Mouse (Mus musculus): ENCODE measurements around the gene Tmem234. TPM values are rescaled to one million over a fixed set of nuclear protein-coding genes. Genes with fewer than 3 reads are reported as not detected.

Gene Tmem234
- polyA plus RNA-seq, 1 experiment from 2014 or later = 194 TPM

DNA sequence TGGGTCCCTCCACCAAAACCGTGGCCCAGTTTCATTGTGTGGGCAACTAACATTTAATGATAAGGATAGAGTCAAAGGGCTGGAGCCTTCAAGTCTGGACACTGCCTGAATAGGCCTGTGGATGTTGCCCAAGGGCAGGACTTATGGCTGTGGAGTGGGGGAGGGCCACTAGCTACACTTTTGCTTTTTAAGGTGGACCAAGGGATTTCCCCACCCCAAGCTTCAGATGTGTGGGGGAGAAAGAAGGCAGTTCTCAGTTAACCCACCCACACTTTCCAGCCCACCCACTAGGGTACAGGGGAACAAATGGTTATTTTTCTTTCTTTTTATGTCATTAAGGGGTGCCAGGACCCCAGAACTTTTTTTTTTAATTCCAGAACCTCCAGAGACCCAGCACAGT, 16.1 kb upstream of the Tmem234 start:
- 54% methylated on average over 1 of the region's 1 CpGs for WGBS
- no peaks in the 10 kb centered on the region for H3K36me3 ChIP-seq
- ATAC-seq (ENCODE audit: insufficient read depth, low FRiP score, low read depth) = no peak
- no peaks in the 10 kb centered on the region for H3K27me3 ChIP-seq (replicated peaks)
- no peak overlapping the region for H3K9ac ChIP-seq
- peak overlapping the region; percentile 81; the same call in 1 of the 2 replicates for H3K27ac ChIP-seq
- H3K9me3 ChIP-seq = no peaks in the 10 kb centered on the region
- H3K4me3 ChIP-seq (replicated peaks) = peak overlapping the region; percentile 51
- peak overlapping the region; percentile 75 for H3K4me2 ChIP-seq
- peaks cover 9% of the 10 kb centered on the region for H3K4me1 ChIP-seq

DNA sequence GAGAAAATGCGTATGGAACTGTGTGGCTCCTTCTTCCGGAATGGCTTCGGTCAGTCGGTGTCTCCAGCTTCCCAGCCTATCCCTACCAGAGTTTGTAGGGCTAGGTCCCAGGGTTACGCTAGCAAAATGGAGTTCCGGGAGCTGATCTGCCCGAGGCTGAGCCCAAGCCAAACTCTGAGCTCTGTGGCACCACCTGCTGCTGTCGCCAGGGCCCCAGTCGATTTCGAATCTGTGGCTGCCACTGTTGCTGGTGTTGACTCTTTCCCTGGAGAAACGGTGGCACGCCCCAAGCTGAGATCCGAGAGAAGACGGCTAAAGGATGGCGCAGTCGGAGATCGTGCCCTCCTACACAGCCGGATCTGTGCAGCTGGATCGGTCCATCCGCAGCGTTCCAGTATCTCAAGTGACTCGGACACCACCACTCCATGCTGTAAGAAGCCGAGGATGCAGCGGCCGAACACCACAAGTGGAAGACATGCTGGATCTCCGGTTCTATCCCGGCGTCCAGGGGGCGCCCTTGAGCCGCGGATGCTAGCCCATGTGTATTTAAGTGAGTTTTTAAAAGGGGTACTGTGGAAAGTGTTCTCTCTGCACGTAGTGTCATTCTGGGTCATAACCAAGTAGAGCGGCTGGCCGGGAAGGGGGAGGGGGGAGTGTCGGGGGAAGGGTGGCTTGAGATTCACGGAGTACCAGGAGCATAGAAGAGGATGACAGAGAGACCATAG, 15.4 kb upstream of the Tmem234 start:
- ATAC-seq (ENCODE audit: insufficient read depth, low FRiP score, low read depth) = peak; percentile 71
- 1% methylated on average over 36 of the region's 36 CpGs for WGBS
- Histone ChIP-seq H3K9me3 (no peaks in the 10 kb centered on the region), H3K4me1 (peaks cover 9% of the 10 kb centered on the region), H3K4me3 (replicated peaks) (peak overlapping the region; percentile 51), H3K36me3 (no peaks in the 10 kb centered on the region), H3K27ac (peak overlapping the region; percentile 81), H3K27me3 (replicated peaks) (no peaks in the 10 kb centered on the region), H3K9ac (peak overlapping the region; percentile 48; the same call in 1 of the 2 replicates), H3K4me2 (peak overlapping the region; percentile 75)

DNA sequence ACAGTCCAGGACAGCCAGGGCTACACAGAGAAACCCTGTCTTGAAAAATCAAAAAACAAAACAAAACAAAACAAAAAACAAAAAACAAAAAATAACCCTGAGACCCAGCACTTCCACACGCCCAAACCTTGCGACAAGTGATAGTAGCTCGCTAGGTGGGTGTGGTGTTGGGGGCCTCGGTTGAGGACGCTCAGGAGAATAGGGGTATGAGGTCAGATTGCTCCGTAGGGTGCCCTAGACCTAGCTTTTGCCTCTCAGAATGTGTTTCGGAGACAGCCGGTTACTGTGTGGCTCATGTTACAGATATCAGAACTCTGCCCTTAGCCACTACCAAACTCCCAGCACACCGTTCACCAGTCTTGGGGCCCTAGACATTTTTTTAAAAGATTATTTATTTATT, 14.7 kb upstream of the Tmem234 start:
- no peaks in the 10 kb centered on the region for H3K9me3 ChIP-seq
- peak overlapping the region; percentile 75 for H3K4me2 ChIP-seq
- H3K27ac ChIP-seq = no peak overlapping the region
- WGBS = 73% methylated on average over 9 of the region's 9 CpGs
- no peak overlapping the region for H3K9ac ChIP-seq
- peaks cover 9% of the 10 kb centered on the region for H3K4me1 ChIP-seq
- ATAC-seq (ENCODE audit: insufficient read depth, low FRiP score, low read depth) = 0 out of 2 replicates have a peak, but pooled peaks have one; percentile 30
- H3K27me3 ChIP-seq (replicated peaks) = no peaks in the 10 kb centered on the region
- peak overlapping the region; percentile 51; the same call in 1 of the 2 replicates for H3K4me3 ChIP-seq (replicated peaks)
- peaks cover 2% of the 10 kb centered on the region; the same call in 1 of the 2 replicates for H3K36me3 ChIP-seq

DNA sequence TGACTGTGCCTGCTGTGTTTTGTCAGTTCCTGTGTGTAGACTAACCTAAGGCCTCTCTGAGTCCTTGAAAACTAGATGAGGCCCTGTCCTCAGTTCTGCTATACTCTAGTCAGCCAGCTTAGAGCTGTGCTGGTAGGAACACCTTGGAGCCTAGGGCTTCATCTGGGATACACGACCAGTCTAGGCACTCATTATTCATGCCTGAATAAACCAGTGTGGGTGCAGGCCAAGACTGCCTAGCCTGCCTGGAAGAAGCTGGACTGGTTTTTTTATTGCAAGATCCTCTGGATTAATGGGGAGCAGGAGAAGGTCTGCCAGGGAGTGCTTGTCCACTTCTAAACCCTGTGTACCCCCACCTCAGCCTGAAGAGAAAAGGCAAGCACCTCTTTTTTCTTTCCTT, 13.5 kb upstream of the Tmem234 start:
- peaks cover 13% of the 10 kb centered on the region for H3K36me3 ChIP-seq
- H3K27me3 ChIP-seq (replicated peaks) = no peaks in the 10 kb centered on the region
- no peak overlapping the region for H3K27ac ChIP-seq
- H3K9ac ChIP-seq = no peak overlapping the region
- H3K4me3 ChIP-seq (replicated peaks) = no peak overlapping the region
- no peak for ATAC-seq (ENCODE audit: insufficient read depth, low FRiP score, low read depth)
- peaks cover 9% of the 10 kb centered on the region for H3K4me1 ChIP-seq
- 44% methylated on average over 1 of the region's 1 CpGs for WGBS
- no peaks in the 10 kb centered on the region for H3K9me3 ChIP-seq
- H3K4me2 ChIP-seq = no peak overlapping the region

DNA sequence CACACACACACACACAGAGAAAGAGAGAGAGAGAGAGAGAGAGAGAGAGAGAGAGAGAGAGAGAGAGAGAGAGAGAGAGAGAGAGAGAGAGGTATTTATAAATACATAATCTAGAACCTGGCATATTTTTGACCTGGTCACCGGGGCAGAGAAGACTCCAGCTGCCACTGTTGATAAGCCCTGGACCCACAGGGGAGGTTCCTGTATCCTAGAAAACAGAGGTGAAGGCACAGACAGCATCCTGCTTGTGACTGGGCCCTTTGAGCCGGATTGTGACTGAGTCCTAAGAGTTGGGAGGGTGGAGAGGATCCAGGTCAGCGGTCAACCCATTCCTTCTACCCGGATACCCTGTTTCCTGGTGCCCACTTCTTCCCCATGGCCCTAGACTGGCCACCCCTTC, 11.6 kb upstream of the Tmem234 start:
- Histone ChIP-seq H3K9me3 (no peaks in the 10 kb centered on the region), H3K4me2 (no peak overlapping the region), H3K36me3 (peaks cover 30% of the 10 kb centered on the region), H3K27me3 (replicated peaks) (no peaks in the 10 kb centered on the region), H3K4me3 (replicated peaks) (no peak overlapping the region), H3K27ac (no peak overlapping the region), H3K9ac (no peak overlapping the region), H3K4me1 (peaks cover 9% of the 10 kb centered on the region)
- WGBS = 83% methylated on average over 4 of the region's 4 CpGs
- ATAC-seq (ENCODE audit: insufficient read depth, low FRiP score, low read depth) = 0 out of 2 replicates have a peak, but pooled peaks have one; percentile 49

DNA sequence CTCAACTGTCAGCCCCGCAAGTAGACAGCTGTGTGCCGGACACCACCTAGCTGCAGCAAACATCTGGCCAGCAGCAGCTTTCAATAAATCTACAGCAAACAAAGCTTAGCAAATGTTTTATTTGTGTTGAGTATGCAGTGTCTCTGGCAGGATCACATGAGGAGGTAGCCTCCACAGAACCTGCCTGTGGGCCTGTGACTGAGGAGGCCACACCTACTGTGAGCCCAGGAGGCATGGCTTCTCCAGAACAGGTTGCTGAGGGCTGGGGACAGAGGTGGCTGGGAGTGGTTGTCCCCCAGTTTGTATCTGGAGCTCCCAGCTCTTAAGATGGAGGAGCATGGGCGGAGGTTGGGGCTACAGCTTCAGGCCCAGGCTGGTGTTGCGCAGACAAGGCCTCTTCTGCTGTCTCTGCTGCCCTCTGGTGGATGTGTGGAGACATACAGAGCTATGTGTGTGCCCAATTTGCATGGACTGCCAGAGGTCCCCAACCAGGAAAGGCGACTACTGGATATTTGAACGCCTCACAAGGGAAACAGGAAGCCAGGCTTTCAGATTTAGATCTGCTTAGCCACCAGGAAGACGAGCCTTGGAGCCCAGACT, 8.1 kb downstream of the Tmem234 start:
- Histone ChIP-seq H3K27me3 (replicated peaks) (no peaks in the 10 kb centered on the region), H3K27ac (0 out of 2 replicates have a peak overlapping the region, but pooled peaks have one; percentile 18), H3K4me2 (no peak overlapping the region), H3K36me3 (peaks cover 29% of the 10 kb centered on the region), H3K4me3 (replicated peaks) (no peak overlapping the region), H3K9me3 (no peaks in the 10 kb centered on the region), H3K4me1 (0 out of 2 replicates have a peak, but pooled peaks cover 4% of the 10 kb centered on the region), H3K9ac (no peak overlapping the region)
- 32% methylated on average over 7 of the region's 7 CpGs for WGBS
- ATAC-seq (ENCODE audit: insufficient read depth, low FRiP score, low read depth) = peak; percentile 83

DNA sequence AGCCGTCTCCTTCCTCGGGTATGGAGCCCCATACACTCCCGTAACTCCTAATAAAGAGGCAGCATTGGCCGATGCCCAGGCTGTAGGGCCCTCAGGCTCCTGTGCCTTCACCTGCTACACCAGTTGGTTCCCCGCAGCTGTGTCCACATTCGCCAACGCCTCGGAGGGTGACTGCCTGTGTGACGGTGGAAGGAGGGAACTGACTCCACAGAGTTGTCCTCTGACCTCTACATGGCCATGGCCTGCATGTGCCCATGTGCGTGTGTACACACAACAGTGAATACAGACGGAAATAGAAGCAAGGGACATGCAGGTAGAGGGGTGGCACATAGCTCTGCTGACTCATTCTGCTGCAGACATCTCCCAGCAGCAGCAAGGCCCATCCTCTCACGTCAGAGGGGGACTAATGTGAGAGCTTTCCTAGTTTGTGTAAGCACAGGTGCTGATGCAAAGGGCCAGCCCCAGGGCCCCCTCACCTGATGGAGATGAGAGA, 8.7 kb downstream of the Tmem234 start:
- H3K4me1 ChIP-seq = 0 out of 2 replicates have a peak, but pooled peaks cover 4% of the 10 kb centered on the region
- H3K4me3 ChIP-seq (replicated peaks) = no peak overlapping the region
- no peak for ATAC-seq (ENCODE audit: insufficient read depth, low FRiP score, low read depth)
- no peak overlapping the region for H3K27ac ChIP-seq
- no peak overlapping the region for H3K4me2 ChIP-seq
- H3K9me3 ChIP-seq = no peaks in the 10 kb centered on the region
- WGBS = 80% methylated on average over 12 of the region's 12 CpGs
- H3K27me3 ChIP-seq (replicated peaks) = no peaks in the 10 kb centered on the region
- no peak overlapping the region for H3K9ac ChIP-seq
- peaks cover 23% of the 10 kb centered on the region for H3K36me3 ChIP-seq

DNA sequence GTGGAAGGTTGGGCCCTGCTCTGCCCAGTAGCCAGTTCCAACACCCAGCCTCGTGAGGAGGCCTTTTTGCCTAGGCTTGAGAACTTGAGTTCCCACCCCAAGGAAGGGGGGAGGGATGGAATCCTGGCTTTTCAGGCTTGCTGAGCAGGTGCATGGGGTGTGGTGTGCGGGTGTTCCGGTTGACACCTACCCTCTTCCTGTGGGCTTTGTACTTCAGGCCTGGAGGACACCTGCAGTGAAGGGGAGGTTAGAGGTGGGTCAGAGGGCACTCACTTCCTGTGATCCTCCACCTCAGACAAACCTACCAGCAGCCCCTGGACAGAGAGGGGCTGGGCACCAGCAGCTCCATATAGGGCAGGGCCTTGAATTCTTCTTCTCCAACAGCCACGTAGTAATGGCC, 9.6 kb downstream of the Tmem234 start:
- no peak for ATAC-seq (ENCODE audit: insufficient read depth, low FRiP score, low read depth)
- H3K4me2 ChIP-seq = no peak overlapping the region

DNA sequence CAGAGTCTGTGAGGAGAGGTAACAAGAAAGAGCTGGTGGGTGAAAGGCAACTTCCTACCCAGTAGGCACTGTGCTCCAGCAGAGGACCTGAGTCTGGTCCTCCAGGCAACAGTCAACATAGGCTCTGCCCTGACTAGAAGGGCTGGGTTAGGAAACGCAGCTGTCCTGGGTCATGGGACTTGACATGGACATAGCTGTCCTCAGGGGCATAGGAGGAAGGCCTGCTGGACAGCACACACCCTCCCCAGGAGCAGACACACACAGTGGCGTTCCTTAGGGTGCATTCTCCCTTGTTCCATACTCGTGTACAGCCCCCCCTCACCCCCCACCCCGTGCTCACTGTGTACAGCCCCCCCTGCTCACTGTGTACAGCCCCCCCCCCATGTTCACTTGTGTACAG, 10.0 kb downstream of the Tmem234 start:
- no peak overlapping the region for H3K27ac ChIP-seq
- no peak overlapping the region for H3K4me2 ChIP-seq
- H3K4me3 ChIP-seq (replicated peaks) = no peak overlapping the region
- WGBS = 70% methylated on average over 4 of the region's 4 CpGs
- H3K9ac ChIP-seq = no peak overlapping the region
- peaks cover 19% of the 10 kb centered on the region for H3K36me3 ChIP-seq
- H3K27me3 ChIP-seq (replicated peaks) = no peaks in the 10 kb centered on the region
- H3K4me1 ChIP-seq = 0 out of 2 replicates have a peak, but pooled peaks cover 4% of the 10 kb centered on the region
- H3K9me3 ChIP-seq = no peaks in the 10 kb centered on the region
- no peak for ATAC-seq (ENCODE audit: insufficient read depth, low FRiP score, low read depth)

More for the DNA sequence above, 9.6 kb downstream of the Tmem234 start:
- Histone ChIP-seq H3K36me3 (peaks cover 19% of the 10 kb centered on the region), H3K9me3 (no peaks in the 10 kb centered on the region), H3K9ac (no peak overlapping the region), H3K4me1 (0 out of 2 replicates have a peak, but pooled peaks cover 4% of the 10 kb centered on the region), H3K4me3 (replicated peaks) (no peak overlapping the region), H3K27me3 (replicated peaks) (no peaks in the 10 kb centered on the region), H3K27ac (no peak overlapping the region)
- 71% methylated on average over 4 of the region's 4 CpGs for whole genome bisulfite sequencing

DNA sequence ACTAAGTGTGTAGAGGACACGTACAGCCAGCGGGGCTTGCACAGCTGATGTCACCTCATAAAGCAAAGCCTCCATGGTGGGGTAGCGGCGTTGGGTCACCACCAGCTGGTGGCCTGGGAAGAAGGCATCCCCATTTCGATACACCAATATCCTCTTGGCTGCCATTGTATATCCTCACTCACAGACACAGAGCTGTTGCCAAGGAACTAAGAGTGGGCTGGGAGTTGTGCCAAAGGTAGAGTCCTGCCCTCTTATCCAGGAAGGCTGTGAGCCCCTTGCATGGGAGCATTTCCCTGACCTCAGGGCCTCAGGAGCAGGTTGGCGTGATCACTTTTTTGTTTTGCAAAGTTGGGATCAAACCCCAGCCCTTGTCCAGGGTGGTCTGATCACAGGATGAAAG, 13.6 kb downstream of the Tmem234 start, which contains the start of gene Dcdc2b:
Dcdc2b (minus strand) TSS at position 165 of the 400 bp plus-strand sequence.
- Histone ChIP-seq H3K9me3 (no peaks in the 10 kb centered on the region), H3K4me2 (no peak within 1 kb of the TSS), H3K4me1 (peaks cover 6% of the 10 kb centered on the region; the same call in 1 of the 2 replicates), H3K27me3 (replicated peaks) (no peaks in the 10 kb centered on the region), H3K27ac (no peak within 1 kb of the TSS), H3K36me3 (0 out of 2 replicates have a peak, but pooled peaks cover 12% of the 10 kb centered on the region), H3K4me3 (replicated peaks) (no peak within 1 kb of the TSS), H3K9ac (no peak within 1 kb of the TSS)
- no peak for ATAC-seq (ENCODE audit: insufficient read depth, low FRiP score, low read depth)
- WGBS = 78% methylated on average over 6 of the region's 6 CpGs

DNA sequence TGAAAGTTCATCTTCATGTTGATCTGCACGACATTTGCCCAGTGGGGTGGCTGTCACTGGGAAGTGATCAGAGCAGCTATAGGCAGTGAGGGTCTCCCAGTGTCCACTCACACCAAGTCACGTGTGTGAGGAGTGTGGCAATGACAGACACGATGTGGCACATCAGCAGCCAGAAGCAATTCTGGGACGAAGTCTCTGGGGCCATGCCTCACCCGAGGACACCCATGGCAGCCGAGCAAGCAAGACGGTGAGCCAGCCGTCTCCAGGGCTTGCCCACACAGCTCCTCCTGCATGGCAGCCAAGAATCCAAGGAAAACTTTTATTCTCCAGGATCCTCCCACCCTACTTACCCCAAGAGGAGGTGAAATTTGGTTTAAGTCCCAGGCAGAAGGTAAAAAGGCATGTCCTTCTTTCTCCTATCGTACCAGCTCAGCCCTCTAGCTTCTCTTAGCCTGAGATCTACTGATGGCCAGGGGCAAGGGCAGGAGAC, 15.4 kb downstream of the Tmem234 start:
- 86% methylated on average over 9 of the region's 9 CpGs for WGBS
- Histone ChIP-seq H3K27ac (no peak overlapping the region), H3K9ac (no peak overlapping the region), H3K9me3 (no peaks in the 10 kb centered on the region), H3K4me2 (no peak overlapping the region), H3K4me3 (replicated peaks) (no peak overlapping the region), H3K4me1 (peaks cover 6% of the 10 kb centered on the region; the same call in 1 of the 2 replicates), H3K27me3 (replicated peaks) (no peaks in the 10 kb centered on the region), H3K36me3 (0 out of 2 replicates have a peak, but pooled peaks cover 9% of the 10 kb centered on the region)
- ATAC-seq (ENCODE audit: insufficient read depth, low FRiP score, low read depth) = no peak

DNA sequence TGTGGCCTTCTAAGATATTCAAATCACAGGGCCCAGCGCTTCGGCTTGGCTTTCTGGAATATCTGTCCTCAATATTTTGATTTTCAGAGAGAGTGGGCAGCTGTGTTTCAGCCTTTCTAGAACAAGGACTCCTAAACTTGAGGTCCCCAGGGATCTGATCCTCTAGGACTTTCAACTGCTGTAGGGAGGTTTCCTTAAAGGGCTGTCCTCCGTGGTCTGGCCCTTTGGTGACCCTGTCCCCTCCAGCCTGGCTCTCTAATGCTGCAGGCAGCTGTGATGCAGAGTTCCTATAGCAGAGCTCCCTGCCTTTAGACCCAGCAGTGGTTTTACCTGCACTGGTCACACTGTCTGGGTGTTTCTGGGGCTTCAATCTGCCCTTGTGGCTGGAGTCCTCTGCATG, 16.2 kb downstream of the Tmem234 start:
- Histone ChIP-seq H3K9ac (no peak overlapping the region), H3K4me2 (no peak overlapping the region), H3K27ac (no peak overlapping the region), H3K4me1 (peaks cover 9% of the 10 kb centered on the region; the same call in 1 of the 2 replicates), H3K9me3 (no peaks in the 10 kb centered on the region), H3K36me3 (0 out of 2 replicates have a peak, but pooled peaks cover 9% of the 10 kb centered on the region), H3K4me3 (replicated peaks) (no peak overlapping the region), H3K27me3 (replicated peaks) (no peaks in the 10 kb centered on the region)
- 95% methylated on average over 3 of the region's 3 CpGs for WGBS
- ATAC-seq (ENCODE audit: insufficient read depth, low FRiP score, low read depth) = no peak

All from stomach, embryonic 15.5 days (tissue).